Mouse (Mus musculus) hindbrain, embryonic 14.5 days (tissue): ENCODE results near the gene Sugct. TPM values are rescaled to one million over a fixed set of nuclear protein-coding genes. Genes with fewer than 3 reads are reported as not detected.

Experiments
- ATAC-seq: fragments of 200-750 bp; cut with Nextera tagmentation; 2 replicates; pipeline ENCODE4 v1.8.0; 2017; ENCODE audit warnings: moderate number of reproducible peaks, mild to moderate bottlenecking, moderate TSS enrichment, moderate library complexity; ENCODE audit not compliant: low FRiP score
- DNase-seq: peaks from one replicate; pipeline ENCODE4 v3.0.0-alpha.2; 2015; ENCODE audit warnings: low spot score
- H3K27ac ChIP-seq: fragments of 300-500 bp; sonication (generic); 2 replicates; pipeline ENCODE4 v1.5.1; 2014; ENCODE audit warnings: mild to moderate bottlenecking, moderate library complexity
- H3K27me3 ChIP-seq: fragments of 300-500 bp; sonication (generic); 2 replicates; pipeline ENCODE4 v1.6.1; 2014; ENCODE audit warnings: mild to moderate bottlenecking, low read length, mixed read lengths; ENCODE audit not compliant: control insufficient read depth, insufficient read depth
- H3K36me3 ChIP-seq: fragments of 300-500 bp; sonication (generic); replicated peaks from 2 replicates; pipeline ENCODE4 v1.6.1; 2014; ENCODE audit not compliant: control insufficient read depth, insufficient read depth
- H3K4me1 ChIP-seq: fragments of 300-500 bp; sonication (generic); replicated peaks from 2 replicates; pipeline ENCODE4 v1.6.1; 2014; ENCODE audit warnings: antibody characterized with exemption, low read length, mixed read lengths; ENCODE audit not compliant: control insufficient read depth, insufficient read depth
- H3K4me2 ChIP-seq: fragments of 300-500 bp; sonication (generic); replicated peaks from 2 replicates; pipeline ENCODE4 v1.6.1; 2014; ENCODE audit warnings: mild to moderate bottlenecking, moderate library complexity
- H3K4me3 ChIP-seq: fragments of 300-500 bp; sonication (generic); replicated peaks from 2 replicates; pipeline ENCODE4 v1.5.1; 2014; ENCODE audit warnings: mild to moderate bottlenecking, low read length
- H3K9ac ChIP-seq: fragments of 300-500 bp; sonication (generic); 2 replicates; pipeline ENCODE4 v1.6.1; 2014
- H3K9me3 ChIP-seq: fragments of 300-500 bp; sonication (generic); 2 replicates; pipeline ENCODE4 v1.6.1; 2016; ENCODE audit warnings: low read length; ENCODE audit not compliant: control insufficient read depth
- WGBS: fragments of 180-500 bp; shearing (Covaris S2); extraction: QIAGEN DNeasy Blood & Tissue Kit; methylation state at CpG from one replicate; pipeline ENCODE4 v1.1.7; 2014; 5-methylcytosine and 5-hydroxymethylcytosine counted together
- polyA plus RNA-seq: library from polyadenylated mRNA; unstranded; fragments of >200 nt; fragmentation: Nextera tagmentation; extraction: Ambion mirVana; gene quantifications from 2 replicates; pipeline ENCODE4 v1.2.1, GENCODE M21; 2014

Sugct gene
- polyA plus RNA-seq, 1 experiment from 2014 or later, result 3.7 TPM

GRCm38 (mm10) chr13:17627108-17627507 lies 68.2 kb downstream of the Sugct start:
- Histone ChIP-seq H3K4me2 (no peak overlapping the region), H3K9ac (no peak overlapping the region), H3K4me3 (no peak overlapping the region), H3K27ac (no peak overlapping the region), H3K36me3 (no peaks in the 10 kb centered on the region), H3K27me3 (no peaks in the 10 kb centered on the region), H3K4me1 (no peaks in the 10 kb centered on the region), H3K9me3 (no peaks in the 10 kb centered on the region)
- WGBS, result 93% methylated on average over 5 of the region's 5 CpGs
- ATAC-seq, result no peak
- no peak for DNase-seq

DNA sequence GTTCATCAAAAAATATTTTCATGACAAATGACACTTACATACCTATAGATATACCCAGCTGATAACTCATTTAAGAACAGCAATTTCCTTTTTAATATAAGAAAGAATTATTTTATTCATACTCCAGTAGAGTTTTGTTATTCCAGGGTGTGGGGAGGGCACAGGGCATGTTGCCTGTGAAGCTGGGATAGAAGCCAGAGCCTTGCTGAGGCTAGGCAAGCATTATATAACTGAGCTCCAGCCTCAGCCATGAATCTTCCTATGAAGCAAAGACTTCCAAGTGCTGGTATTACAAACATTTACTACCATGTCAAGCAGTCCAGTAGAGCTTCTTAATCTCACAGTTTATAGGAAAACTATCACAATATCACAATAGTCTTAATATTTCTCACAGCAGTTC lies 70.4 kb downstream of the Sugct start:
- Histone ChIP-seq H3K4me3 (no peak overlapping the region), H3K27me3 (no peaks in the 10 kb centered on the region), H3K9me3 (no peaks in the 10 kb centered on the region), H3K4me1 (no peaks in the 10 kb centered on the region), H3K27ac (no peak overlapping the region), H3K4me2 (no peak overlapping the region), H3K36me3 (no peaks in the 10 kb centered on the region), H3K9ac (no peak overlapping the region)
- DNase-seq (no peak), ATAC-seq (no peak)

DNA sequence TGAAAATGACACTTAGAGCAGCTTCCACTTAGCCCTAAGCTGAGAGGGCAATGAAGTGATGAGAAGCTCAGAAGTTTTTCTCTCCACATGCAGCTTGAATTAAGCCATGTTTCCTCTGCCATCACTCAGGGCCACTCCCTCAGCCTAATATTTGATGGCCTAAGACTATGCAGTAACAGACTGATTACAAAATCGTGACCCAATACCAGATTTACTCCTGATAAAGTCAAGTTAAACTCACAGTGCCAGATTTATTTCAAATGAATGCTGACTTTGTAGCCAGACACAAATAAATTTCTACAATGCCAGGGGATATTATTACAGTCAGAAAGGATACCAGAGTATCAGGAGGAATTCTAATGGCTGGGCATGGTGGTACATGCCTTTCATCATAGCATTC lies 89.1 kb downstream of the Sugct start:
- Histone ChIP-seq H3K4me1 (no peaks in the 10 kb centered on the region), H3K4me2 (no peak overlapping the region), H3K27ac (no peak overlapping the region), H3K9ac (no peak overlapping the region), H3K36me3 (no peaks in the 10 kb centered on the region), H3K4me3 (no peak overlapping the region), H3K27me3 (no peaks in the 10 kb centered on the region), H3K9me3 (no peaks in the 10 kb centered on the region)
- 89% methylated on average over 1 of the region's 1 CpGs for WGBS
- DNase-seq (no peak), ATAC-seq (no peak)

DNA sequence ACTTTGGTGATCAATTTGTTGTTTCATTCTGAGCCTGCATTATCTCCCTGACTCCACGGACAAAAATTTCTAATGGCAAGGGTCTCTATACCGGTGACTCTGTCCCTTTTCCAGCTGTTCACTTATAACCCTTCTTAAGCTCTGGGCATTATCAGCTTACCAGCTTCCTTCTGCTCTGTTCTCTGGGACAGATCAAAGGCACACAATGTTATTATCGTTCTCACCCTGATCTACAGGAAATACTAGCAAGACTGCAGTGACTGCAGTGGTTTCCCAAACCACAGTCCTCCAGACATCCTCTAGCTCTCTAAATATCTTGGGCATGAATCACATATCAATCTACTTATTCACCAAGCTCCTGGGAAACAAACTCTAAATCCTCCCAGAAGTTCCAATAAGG lies 90.7 kb downstream of the Sugct start:
- H3K36me3 ChIP-seq, result no peaks in the 10 kb centered on the region
- no peak overlapping the region for H3K4me2 ChIP-seq

GRCm38 (mm10) chr13:17603756-17604155 lies 91.6 kb downstream of the Sugct start:
- H3K9ac ChIP-seq, result no peak overlapping the region
- 95% methylated on average over 5 of the region's 5 CpGs for WGBS
- no peaks in the 10 kb centered on the region for H3K9me3 ChIP-seq

More for the DNA sequence above, 90.7 kb downstream of the Sugct start:
- H3K4me3 ChIP-seq, result no peak overlapping the region
- ATAC-seq, result no peak
- 77% methylated on average over 3 of the region's 3 CpGs for WGBS
- H3K27me3 ChIP-seq, result no peaks in the 10 kb centered on the region
- H3K9ac ChIP-seq, result no peak overlapping the region
- H3K4me1 ChIP-seq, result no peaks in the 10 kb centered on the region
- no peak overlapping the region for H3K27ac ChIP-seq
- no peak for DNase-seq
- H3K9me3 ChIP-seq, result no peaks in the 10 kb centered on the region

GRCm38 (mm10) chr13:17585267-17585913 lies 110.0 kb downstream of the Sugct start:
- Histone ChIP-seq H3K4me1 (no peaks in the 10 kb centered on the region), H3K4me2 (no peak overlapping the region), H3K4me3 (no peak overlapping the region), H3K9me3 (no peaks in the 10 kb centered on the region), H3K27ac (no peak overlapping the region), H3K27me3 (no peaks in the 10 kb centered on the region), H3K36me3 (no peaks in the 10 kb centered on the region), H3K9ac (no peak overlapping the region)
- DNase-seq (no peak), ATAC-seq (no peak)
- 58% methylated on average over 3 of the region's 3 CpGs for WGBS

More at GRCm38 (mm10) chr13:17603756-17604155, 91.6 kb downstream of the Sugct start:
- Histone ChIP-seq H3K4me2 (no peak overlapping the region), H3K4me3 (no peak overlapping the region), H3K36me3 (no peaks in the 10 kb centered on the region), H3K4me1 (no peaks in the 10 kb centered on the region), H3K27ac (no peak overlapping the region), H3K27me3 (no peaks in the 10 kb centered on the region)
- DNase-seq (no peak), ATAC-seq (no peak)

DNA sequence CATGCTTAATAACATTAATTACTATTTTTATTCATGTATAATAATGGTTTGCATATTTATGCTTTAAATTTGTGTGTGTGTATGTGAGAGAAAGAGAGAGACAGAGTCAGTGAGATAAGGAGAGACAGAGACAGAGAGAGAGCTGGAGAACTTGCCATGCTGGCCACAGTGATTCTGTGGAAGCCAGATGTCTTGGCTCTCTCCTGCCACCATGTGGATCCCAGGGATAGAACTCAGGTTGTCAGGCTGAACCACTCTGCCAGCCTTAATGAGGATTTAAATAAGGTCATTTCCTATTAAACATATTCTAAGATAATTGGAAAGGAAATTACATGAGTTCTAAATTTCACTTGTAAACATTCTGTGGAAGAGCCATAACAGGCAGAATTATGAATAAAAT lies 110.5 kb downstream of the Sugct start:
- Histone ChIP-seq H3K4me1 (no peaks in the 10 kb centered on the region), H3K27ac (no peak overlapping the region), H3K4me2 (no peak overlapping the region), H3K9ac (no peak overlapping the region), H3K36me3 (no peaks in the 10 kb centered on the region), H3K4me3 (no peak overlapping the region), H3K9me3 (no peaks in the 10 kb centered on the region), H3K27me3 (no peaks in the 10 kb centered on the region)
- ATAC-seq (peak; percentile 77), DNase-seq (peak; percentile 51)

GRCm38 (mm10) chr13:17581684-17582083 lies 113.7 kb downstream of the Sugct start:
- H3K36me3 ChIP-seq, result no peaks in the 10 kb centered on the region
- no peak overlapping the region for H3K9ac ChIP-seq
- H3K4me1 ChIP-seq, result no peaks in the 10 kb centered on the region
- DNase-seq (peak; percentile 30), ATAC-seq (peak; percentile 66; the same call in 1 of the 2 replicates)
- H3K27me3 ChIP-seq, result no peaks in the 10 kb centered on the region
- H3K4me2 ChIP-seq, result no peak overlapping the region
- no peak overlapping the region for H3K27ac ChIP-seq
- WGBS, result 17% methylated on average over 2 of the region's 2 CpGs
- no peak overlapping the region for H3K4me3 ChIP-seq
- H3K9me3 ChIP-seq, result no peaks in the 10 kb centered on the region

DNA sequence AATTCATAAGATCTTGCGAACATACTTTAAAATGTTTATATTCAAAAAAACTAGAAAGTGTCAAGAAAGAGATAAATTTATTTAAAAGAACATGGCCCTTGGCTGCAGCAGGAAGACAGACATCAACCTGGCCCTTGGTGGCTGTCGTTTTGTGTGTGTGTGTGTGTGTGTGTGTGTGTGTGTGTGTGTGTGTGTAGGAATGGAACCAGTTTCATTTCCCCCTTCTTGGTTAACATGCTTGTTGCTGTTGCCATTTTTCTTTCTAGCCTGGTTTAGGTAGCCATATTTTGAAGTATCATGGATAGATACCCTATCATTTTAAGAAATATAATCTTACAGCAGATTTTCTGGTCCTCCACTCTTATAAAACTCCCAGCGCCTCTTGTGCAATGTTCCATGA lies 136.0 kb downstream of the Sugct start:
- WGBS, result 93% methylated on average over 3 of the region's 3 CpGs
- no peak for ATAC-seq

DNA sequence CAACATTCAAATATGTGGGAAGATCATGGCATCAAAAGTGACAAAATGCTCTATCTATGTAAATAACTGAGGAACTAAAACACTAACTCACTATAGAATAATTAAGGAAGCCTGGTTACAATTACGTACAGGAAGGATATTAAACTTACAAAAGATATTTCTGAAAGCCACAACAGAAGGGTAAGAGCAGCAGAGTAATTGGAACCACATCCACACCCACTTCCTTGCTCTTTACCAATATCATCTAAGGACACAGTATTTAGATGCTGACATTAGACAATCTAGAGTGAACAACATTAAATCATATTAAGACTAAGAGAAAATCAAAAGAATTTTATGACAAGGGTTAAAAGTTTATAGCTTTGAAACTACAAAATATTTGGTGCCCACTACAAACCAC lies 159.0 kb downstream of the Sugct start:
- H3K27me3 ChIP-seq, result no peaks in the 10 kb centered on the region
- DNase-seq (no peak), ATAC-seq (no peak)
- 82% methylated on average over 1 of the region's 1 CpGs for WGBS
- no peaks in the 10 kb centered on the region for H3K9me3 ChIP-seq
- no peak overlapping the region for H3K4me2 ChIP-seq
- H3K9ac ChIP-seq, result no peak overlapping the region
- H3K4me3 ChIP-seq, result no peak overlapping the region
- no peak overlapping the region for H3K27ac ChIP-seq
- no peaks in the 10 kb centered on the region for H3K4me1 ChIP-seq
- H3K36me3 ChIP-seq, result no peaks in the 10 kb centered on the region

More for the DNA sequence above, 136.0 kb downstream of the Sugct start:
- H3K27ac ChIP-seq, result no peak overlapping the region
- H3K4me3 ChIP-seq, result no peak overlapping the region
- no peaks in the 10 kb centered on the region for H3K36me3 ChIP-seq
- no peaks in the 10 kb centered on the region for H3K9me3 ChIP-seq
- no peak overlapping the region for H3K9ac ChIP-seq
- no peaks in the 10 kb centered on the region for H3K27me3 ChIP-seq
- no peak for DNase-seq
- no peaks in the 10 kb centered on the region for H3K4me1 ChIP-seq
- no peak overlapping the region for H3K4me2 ChIP-seq
